8 mouse cellular contexts compared by ENCODE assay signal in genomic region chr11:114462755-114463374, GRCm38 (mm10).
DNase-seq lines count a peak whose midpoint lies in the region; ATAC-seq lines count a peak whose summit lies in the region.

No protein-coding gene starts in this region.

- H3K9me3 ChIP-seq in megakaryocyte, embryonic 14.5 days = no peaks in the 10 kb centered on the region

- H3K27me3 ChIP-seq in megakaryocyte, embryonic 14.5 days (replicated peaks) = peaks cover 41% of the 10 kb centered on the region

- no peaks in the 10 kb centered on the region for H3K36me3 ChIP-seq in megakaryocyte, embryonic 14.5 days (replicated peaks; ENCODE audit: low read length)

- H3K4me1 ChIP-seq in megakaryocyte, embryonic 14.5 days = peaks cover 40% of the 10 kb centered on the region

- peak overlapping the region; percentile 70 for H3K4me3 ChIP-seq in megakaryocyte, embryonic 14.5 days (replicated peaks)

- no peak for DNase-seq in cerebellum, adult 8-10 months
- DNase-seq in urinary bladder, postnatal 14 days (ENCODE audit: low spot score) = peak; percentile 62
- DNase-seq in urinary bladder, postnatal 10 days (ENCODE audit: low spot score) = no peak
- peak; percentile 18 for DNase-seq in gastrocnemius, postnatal 25 days
- peak; percentile 60 for DNase-seq in kidney, postnatal 14 days
- DNase-seq in thymus, postnatal 36 days = peak; percentile 16 to 18

- ATAC-seq in cerebellum, adult (ENCODE audit: insufficient number of reproducible peaks, low FRiP score, low TSS enrichment) = peak; percentile 56; the same call in 1 of the 2 replicates

Comparison
In these comparisons a context has a peak if more than half of its experiments do, and no peak if none do; other contexts are left out.
1. DNase-seq: peak in urinary bladder, postnatal 14 days (single experiment), gastrocnemius, postnatal 25 days (single experiment), kidney, postnatal 14 days (single experiment) and thymus, postnatal 36 days (2 of 2); none in cerebellum, adult 8-10 months (single experiment) and urinary bladder, postnatal 10 days (single experiment).